Mouse (Mus musculus) testis, postnatal 14 days (tissue): ENCODE measurements around the gene Vmn1r123.
"Not testable (repeated sequence)": the region's sequence is repeated elsewhere in the genome, so short reads cannot be mapped to it uniquely, and the experiment has no call there.

Experiments
- DNase-seq: peaks from one replicate; pipeline ENCODE4 v3.0.0; 2021; ENCODE audit warnings: low spot score

Gene Vmn1r123

DNA sequence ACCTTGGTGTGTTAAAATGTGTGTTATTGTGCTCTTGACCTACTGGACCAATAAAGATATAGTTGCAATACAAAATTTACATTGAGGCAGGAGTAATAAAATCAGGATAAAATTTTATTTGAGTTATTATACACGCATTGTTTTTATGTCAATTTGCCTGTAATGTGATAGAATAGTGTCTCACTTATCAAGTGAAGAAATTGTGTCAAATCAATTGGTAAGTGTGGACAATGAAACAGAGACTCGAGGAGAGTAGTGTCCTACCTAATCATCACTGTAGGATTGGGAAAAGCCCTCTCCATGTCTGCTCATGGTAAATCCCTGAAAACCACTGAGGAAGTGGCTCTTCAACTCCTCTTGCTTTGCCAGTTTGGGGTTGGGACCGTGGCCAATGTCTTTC lies at the start of gene Vmn1r123:
Vmn1r123 (plus strand) TSS at position 301 of the 400 bp plus-strand sequence.
- DNase-seq: not testable (repeated sequence)

DNA sequence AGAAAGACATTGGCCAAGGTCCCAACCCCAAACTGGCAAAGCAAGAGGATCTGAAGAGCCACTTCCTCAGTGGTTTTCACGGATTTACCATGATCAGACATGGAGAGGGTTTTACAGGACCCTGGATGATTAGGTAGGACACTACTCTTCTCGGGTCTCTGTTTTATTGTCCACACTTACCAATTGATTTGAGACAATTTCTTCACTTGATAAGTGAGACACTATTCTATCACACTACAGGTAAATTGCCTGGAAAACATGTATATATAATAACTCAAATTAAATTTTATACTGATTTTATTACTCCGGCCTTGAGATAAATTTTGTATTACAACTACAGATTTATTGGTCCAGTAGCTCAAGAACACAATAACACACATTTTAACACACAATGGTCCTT lies 28.0 kb upstream of the Vmn1r123 start, which contains the start of gene Vmn1r122:
Vmn1r122 (minus strand) TSS at position 101 of the 400 bp plus-strand sequence.
- DNase-seq: not testable (repeated sequence)

DNA sequence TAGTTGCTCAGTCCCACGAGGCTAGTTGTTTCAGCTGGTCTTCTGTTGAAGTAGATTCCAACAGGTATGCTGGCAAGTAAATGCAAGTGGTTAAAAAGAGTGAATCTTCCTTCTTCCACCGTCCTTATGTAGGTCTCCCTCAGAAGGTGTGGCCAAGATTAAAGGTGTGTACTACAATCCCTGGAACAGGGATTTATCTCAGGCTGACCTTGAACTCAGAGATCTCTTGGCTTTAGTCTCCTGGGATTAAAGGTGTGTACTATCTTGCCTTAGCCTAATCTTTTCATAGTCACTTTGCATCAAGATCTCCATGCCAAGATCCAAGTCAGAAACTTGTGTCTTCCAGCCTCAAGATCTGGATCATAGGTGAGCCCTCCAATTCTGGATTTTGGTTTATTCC lies 28.3 kb downstream of the Vmn1r123 start, which contains the start of gene Gm5157:
Gm5157 (minus strand) TSS at position 101 of the 400 bp plus-strand sequence.
- not testable (repeated sequence) for DNase-seq
